Mouse (Mus musculus): ENCODE measurements around the gene Entpd5. TPM values are rescaled to one million over a fixed set of nuclear protein-coding genes. Genes with fewer than 3 reads are reported as not detected.

Entpd5 gene
- polyA plus RNA-seq (2014; fragmentation: Nextera tagmentation; extraction: Ambion mirVana), result 11.3 and 13.6 TPM in 2 replicates

- Histone ChIP-seq H3K4me3 (replicated peaks; ENCODE audit: low read length) (peak within 1 kb of the TSS; percentile 83), H3K9ac (peak within 1 kb of the TSS; percentile 77), H3K27me3 (ENCODE audit: control insufficient read depth, insufficient read depth, low read length) (no peaks in the 10 kb centered on the region), H3K27ac (peak within 1 kb of the TSS; percentile 92), H3K4me1 (replicated peaks; ENCODE audit: control insufficient read depth, insufficient read depth, low read length) (peaks cover 8% of the 10 kb centered on the region; the same call in 1 of the 2 replicates), H3K9me3 (ENCODE audit: control insufficient read depth, low read length) (no peaks in the 10 kb centered on the region), H3K4me2 (replicated peaks) (peak within 1 kb of the TSS; percentile 71), H3K36me3 (replicated peaks; ENCODE audit: control insufficient read depth, insufficient read depth) (no peaks in the 10 kb centered on the region)
- ATAC-seq (ENCODE audit: low FRiP score) (peak; percentile 94), DNase-seq (ENCODE audit: low spot score) (peak; percentile 95)
- WGBS, result under 1% methylated on average over 62 of the region's 63 CpGs
Measured at GRCm38 (mm10) chr12:84408819-84409507, at the start of gene Entpd5, which contains the start of gene Bbof1. Gene Entpd5 (minus strand): TSS chr12:84409029. Gene Bbof1 (plus strand): TSS chr12:84409071.

GRCm38 (mm10) chr12:84456911-84457310 is 48.1 kb upstream of the Entpd5 start:
- 95% methylated on average over 3 of the region's 3 CpGs for WGBS
- Histone ChIP-seq H3K9me3 (ENCODE audit: control insufficient read depth, low read length) (no peaks in the 10 kb centered on the region), H3K36me3 (replicated peaks; ENCODE audit: control insufficient read depth, insufficient read depth) (peaks cover 35% of the 10 kb centered on the region), H3K4me1 (replicated peaks; ENCODE audit: control insufficient read depth, insufficient read depth, low read length) (0 out of 2 replicates have a peak, but pooled peaks cover 3% of the 10 kb centered on the region), H3K9ac (no peak overlapping the region), H3K4me2 (replicated peaks) (no peak overlapping the region), H3K4me3 (replicated peaks; ENCODE audit: low read length) (no peak overlapping the region), H3K27me3 (ENCODE audit: control insufficient read depth, insufficient read depth, low read length) (no peaks in the 10 kb centered on the region), H3K27ac (no peak overlapping the region)
- ATAC-seq (ENCODE audit: low FRiP score) (no peak), DNase-seq (ENCODE audit: low spot score) (no peak)

- Histone ChIP-seq H3K4me2 (replicated peaks) (peak overlapping the region; percentile 63), H3K36me3 (replicated peaks; ENCODE audit: control insufficient read depth, insufficient read depth) (peaks cover under 1% of the 10 kb centered on the region; the same call in 1 of the 2 replicates), H3K9ac (peak overlapping the region; percentile 52), H3K27me3 (ENCODE audit: control insufficient read depth, insufficient read depth, low read length) (no peaks in the 10 kb centered on the region), H3K4me3 (replicated peaks; ENCODE audit: low read length) (peak overlapping the region; percentile 54), H3K9me3 (ENCODE audit: control insufficient read depth, low read length) (no peaks in the 10 kb centered on the region), H3K27ac (peak overlapping the region; percentile 54), H3K4me1 (replicated peaks; ENCODE audit: control insufficient read depth, insufficient read depth, low read length) (0 out of 2 replicates have a peak, but pooled peaks cover 11% of the 10 kb centered on the region)
- no peak for DNase-seq (ENCODE audit: low spot score)
- no peak for ATAC-seq (ENCODE audit: low FRiP score)
- under 1% methylated on average over 11 of the region's 11 CpGs for WGBS
Measured at GRCm38 (mm10) chr12:84451801-84452200, 43.0 kb upstream of the Entpd5 start.

GRCm38 (mm10) chr12:84450718-84451646 is 42.2 kb upstream of the Entpd5 start, which contains the start of the genes Aldh6a1 and Lin52:
Gene Aldh6a1 (minus strand): TSS chr12:84451004.
Gene Lin52 (plus strand): TSS chr12:84451422.
- WGBS, result 1% methylated on average over 49 of the region's 49 CpGs
- peak; percentile 99 for DNase-seq (ENCODE audit: low spot score)
- peak; percentile 99 for ATAC-seq (ENCODE audit: low FRiP score)

GRCm38 (mm10) chr12:84450351-84450717 is 41.5 kb upstream of the Entpd5 start:
- ATAC-seq (ENCODE audit: low FRiP score), result no peak
- Histone ChIP-seq H3K9me3 (ENCODE audit: control insufficient read depth, low read length) (no peaks in the 10 kb centered on the region), H3K36me3 (replicated peaks; ENCODE audit: control insufficient read depth, insufficient read depth) (no peaks in the 10 kb centered on the region), H3K4me1 (replicated peaks; ENCODE audit: control insufficient read depth, insufficient read depth, low read length) (0 out of 2 replicates have a peak, but pooled peaks cover 11% of the 10 kb centered on the region), H3K9ac (peak overlapping the region; percentile 64), H3K27ac (peak overlapping the region; percentile 24), H3K4me2 (replicated peaks) (peak overlapping the region; percentile 63), H3K4me3 (replicated peaks; ENCODE audit: low read length) (peak overlapping the region; percentile 54), H3K27me3 (ENCODE audit: control insufficient read depth, insufficient read depth, low read length) (no peaks in the 10 kb centered on the region)
- 0% methylated on average over 6 of the region's 6 CpGs for WGBS
- DNase-seq (ENCODE audit: low spot score), result no peak

More at GRCm38 (mm10) chr12:84450718-84451646, 42.2 kb upstream of the Entpd5 start, which contains the start of the genes Aldh6a1 and Lin52:
- H3K4me1 ChIP-seq (replicated peaks; ENCODE audit: control insufficient read depth, insufficient read depth, low read length), result 0 out of 2 replicates have a peak, but pooled peaks cover 11% of the 10 kb centered on the region
- peak within 1 kb of the TSS; percentile 54 for H3K27ac ChIP-seq
- H3K4me2 ChIP-seq (replicated peaks), result peak within 1 kb of the TSS; percentile 63
- no peaks in the 10 kb centered on the region for H3K27me3 ChIP-seq (ENCODE audit: control insufficient read depth, insufficient read depth, low read length)
- H3K36me3 ChIP-seq (replicated peaks; ENCODE audit: control insufficient read depth, insufficient read depth), result no peaks in the 10 kb centered on the region
- peak within 1 kb of the TSS; percentile 64 for H3K9ac ChIP-seq
- peak within 1 kb of the TSS; percentile 54 for H3K4me3 ChIP-seq (replicated peaks; ENCODE audit: low read length)
- H3K9me3 ChIP-seq (ENCODE audit: control insufficient read depth, low read length), result no peaks in the 10 kb centered on the region

- H3K27me3 ChIP-seq (ENCODE audit: control insufficient read depth, insufficient read depth, low read length), result no peaks in the 10 kb centered on the region
- DNase-seq (ENCODE audit: low spot score), result no peak
- H3K27ac ChIP-seq, result no peak overlapping the region
- 57% methylated on average over 10 of the region's 10 CpGs for WGBS
- 0 out of 2 replicates have a peak, but pooled peaks cover 11% of the 10 kb centered on the region for H3K4me1 ChIP-seq (replicated peaks; ENCODE audit: control insufficient read depth, insufficient read depth, low read length)
- peak overlapping the region; percentile 63 for H3K4me2 ChIP-seq (replicated peaks)
- peak overlapping the region; percentile 54 for H3K4me3 ChIP-seq (replicated peaks; ENCODE audit: low read length)
- peak overlapping the region; percentile 64; the same call in 1 of the 2 replicates for H3K9ac ChIP-seq
- no peaks in the 10 kb centered on the region for H3K36me3 ChIP-seq (replicated peaks; ENCODE audit: control insufficient read depth, insufficient read depth)
- H3K9me3 ChIP-seq (ENCODE audit: control insufficient read depth, low read length), result no peaks in the 10 kb centered on the region
- ATAC-seq (ENCODE audit: low FRiP score), result no peak
Measured at GRCm38 (mm10) chr12:84449887-84450286, 41.1 kb upstream of the Entpd5 start.

DNA sequence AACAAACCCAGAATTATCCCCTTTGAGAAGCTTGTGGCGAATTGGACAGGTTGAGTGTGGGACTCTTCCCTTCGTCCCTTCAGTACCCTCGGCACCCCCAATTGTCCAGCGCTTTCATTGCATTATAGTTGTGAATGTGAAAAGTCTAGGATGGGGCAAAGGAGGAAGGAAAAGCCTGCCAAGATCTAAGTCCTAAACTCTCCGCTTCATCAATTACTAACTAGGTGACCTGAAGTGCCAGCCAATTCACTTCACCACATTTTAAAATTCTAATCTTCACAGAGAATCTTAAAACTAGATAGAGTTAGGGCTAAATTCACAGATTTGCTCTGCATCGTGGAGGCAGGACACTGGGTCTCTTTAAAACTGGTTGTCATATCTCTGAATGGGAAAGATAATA is 39.4 kb upstream of the Entpd5 start:
- WGBS, result 86% methylated on average over 6 of the region's 6 CpGs
- H3K4me3 ChIP-seq (replicated peaks; ENCODE audit: low read length), result no peak overlapping the region
- H3K9ac ChIP-seq, result no peak overlapping the region
- ATAC-seq (ENCODE audit: low FRiP score) (no peak), DNase-seq (ENCODE audit: low spot score) (no peak)
- no peak overlapping the region for H3K4me2 ChIP-seq (replicated peaks)
- no peaks in the 10 kb centered on the region for H3K27me3 ChIP-seq (ENCODE audit: control insufficient read depth, insufficient read depth, low read length)
- H3K36me3 ChIP-seq (replicated peaks; ENCODE audit: control insufficient read depth, insufficient read depth), result no peaks in the 10 kb centered on the region
- no peaks in the 10 kb centered on the region for H3K9me3 ChIP-seq (ENCODE audit: control insufficient read depth, low read length)
- H3K4me1 ChIP-seq (replicated peaks; ENCODE audit: control insufficient read depth, insufficient read depth, low read length), result 0 out of 2 replicates have a peak, but pooled peaks cover 11% of the 10 kb centered on the region
- H3K27ac ChIP-seq, result no peak overlapping the region

DNA sequence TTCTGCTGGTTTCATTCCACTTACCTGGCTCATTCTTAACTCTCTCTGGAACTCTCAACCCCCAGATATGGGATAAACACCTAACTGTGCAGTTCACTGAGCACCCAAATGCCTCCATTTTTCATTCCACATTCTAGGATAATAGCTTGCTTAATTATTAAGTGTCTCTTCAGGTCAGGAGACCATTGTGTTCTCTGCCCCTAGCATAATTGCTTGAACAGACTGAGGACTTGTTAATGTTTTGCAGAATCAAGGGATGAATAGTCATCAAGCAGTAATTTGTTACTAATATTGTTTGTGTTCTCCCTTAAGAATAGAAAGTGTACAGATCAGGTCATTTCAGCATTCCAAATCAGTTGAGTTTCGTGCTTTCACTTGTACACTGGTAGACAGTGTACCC is 38.6 kb upstream of the Entpd5 start:
- no peak overlapping the region for H3K4me3 ChIP-seq (replicated peaks; ENCODE audit: low read length)
- no peak overlapping the region for H3K27ac ChIP-seq
- no peaks in the 10 kb centered on the region for H3K27me3 ChIP-seq (ENCODE audit: control insufficient read depth, insufficient read depth, low read length)
- 91% methylated on average over 1 of the region's 1 CpGs for WGBS
- no peaks in the 10 kb centered on the region for H3K36me3 ChIP-seq (replicated peaks; ENCODE audit: control insufficient read depth, insufficient read depth)
- no peak overlapping the region for H3K4me2 ChIP-seq (replicated peaks)
- ATAC-seq (ENCODE audit: low FRiP score) (no peak), DNase-seq (ENCODE audit: low spot score) (no peak)
- no peaks in the 10 kb centered on the region for H3K9me3 ChIP-seq (ENCODE audit: control insufficient read depth, low read length)
- no peak overlapping the region for H3K9ac ChIP-seq
- 0 out of 2 replicates have a peak, but pooled peaks cover 11% of the 10 kb centered on the region for H3K4me1 ChIP-seq (replicated peaks; ENCODE audit: control insufficient read depth, insufficient read depth, low read length)

All from hindbrain, embryonic 14.5 days (tissue).